Mouse (Mus musculus): ENCODE data around the gene Dst.

DNA sequence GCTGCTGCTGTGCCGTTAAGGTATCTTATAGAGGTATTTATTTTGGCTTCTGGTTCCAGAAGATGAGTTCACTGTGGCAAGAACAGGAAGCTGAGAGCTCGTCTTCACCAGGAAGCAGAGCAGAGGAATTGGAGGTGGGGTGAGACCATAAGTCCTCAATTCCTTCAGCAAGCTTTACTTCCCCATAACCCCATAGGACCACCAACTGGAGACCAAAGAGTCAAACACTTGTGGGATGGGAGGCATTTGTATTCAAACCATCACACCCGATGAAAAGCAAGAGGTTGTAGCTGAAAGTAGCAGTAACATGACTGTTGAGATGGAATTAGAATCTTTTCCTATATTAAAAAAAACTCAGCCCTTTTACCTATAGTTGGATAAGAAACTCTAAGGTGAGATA, 132.0 kb downstream of the Dst start:
- TF ChIP-seq TCF12 (IDR thresholded peaks at IDR 0.05; ENCODE audit: insufficient read depth, poor library complexity, severe bottlenecking) (no peak), MAX (IDR thresholded peaks at IDR 0.05; ENCODE audit: low read depth) (no peak), POLR2A (IDR thresholded peaks at IDR 0.05; ENCODE audit: insufficient read length, low read depth) (no peak), POLR2AphosphoS2 (IDR thresholded peaks at IDR 0.05; ENCODE audit: insufficient read length, low read depth) (no peak), E2F4 (IDR thresholded peaks at IDR 0.05; ENCODE audit: insufficient read depth) (no peak), USF1 (IDR thresholded peaks at IDR 0.05; ENCODE audit: low read depth) (no peak), TCF3 (IDR thresholded peaks at IDR 0.05; ENCODE audit: insufficient read length, low read depth) (no peak), SRF (IDR thresholded peaks at IDR 0.05; ENCODE audit: control insufficient read depth, insufficient read length, low read depth) (no peak), CEBPB (IDR thresholded peaks at IDR 0.05; ENCODE audit: insufficient read depth, poor library complexity, severe bottlenecking) (no peak), MYOG (IDR thresholded peaks at IDR 0.05; ENCODE audit: control insufficient read depth in 1 of 3, insufficient read depth in 1 of 3, insufficient read length in 2 of 3, low read depth in 2 of 3) (no peak), MYOD1 (IDR thresholded peaks at IDR 0.05; ENCODE audit: control insufficient read depth in 1 of 3, insufficient read length in 2 of 3, low read depth in 2 of 3) (no peak), REST (IDR thresholded peaks at IDR 0.05; ENCODE audit: insufficient read depth, insufficient read length) (no peak)

All from myocyte (in vitro differentiated cells).